Mouse (Mus musculus) E14TG2a.4 (cell line): ENCODE results near the gene Erg.

Experiments
- CTCF ChIP-seq: conservative IDR thresholded peaks from 2 replicates; pipeline ENCODE4 v1.5.1; 2014; ENCODE audit warnings: low read length
- NANOG ChIP-seq: IDR thresholded peaks from 2 replicates; pipeline ENCODE4 v1.6.1; 2014; ENCODE audit warnings: borderline replicate concordance, low read length, mixed read lengths
- POU5F1 ChIP-seq: IDR thresholded peaks from 2 replicates; pipeline ENCODE4 v1.6.1; 2014; ENCODE audit warnings: low read length, borderline replicate concordance

- TF ChIP-seq CTCF, result no peak
- TF ChIP-seq NANOG, result no peak
- TF ChIP-seq POU5F1, result no peak
These were observed 146.6 kb downstream of the Erg start for GRCm38 (mm10) chr16:95439794-95440193.
